Mouse (Mus musculus): Measurements from ENCODE around the gene Sema3g. TPM values are rescaled to one million over a fixed set of nuclear protein-coding genes. Genes with fewer than 3 reads are reported as not detected.

The Sema3g gene
- 1 to 10 TPM; 5.5 to 6.4 TPM for total RNA-seq (2021)
- long read RNA-seq, experiment 1, result 0 reads
- long read RNA-seq, experiment 2, result 0 reads

GRCm38 (mm10) chr14:31217666-31218065 is at the start of gene Sema3g:
Gene Sema3g, plus strand, starts transcription at chr14:31217860.
- no peak for DNase-seq (ENCODE audit: low spot score in 2 of 2)

- DNase-seq (ENCODE audit: low spot score in 2 of 2), result no peak
These were observed 49.2 kb upstream of the Sema3g start, which contains the start of gene Stab1 for GRCm38 (mm10) chr14:31168425-31168824. Gene Stab1, minus strand, starts transcription at chr14:31168641.

- no peak for DNase-seq (ENCODE audit: low spot score in 2 of 2)
These were observed 48.2 kb upstream of the Sema3g start for GRCm38 (mm10) chr14:31169508-31169907.

GRCm38 (mm10) chr14:31170963-31171362 is 46.7 kb upstream of the Sema3g start:
- DNase-seq (ENCODE audit: low spot score in 2 of 2), result no peak

- DNase-seq (ENCODE audit: low spot score in 2 of 2), result no peak
These were observed 46.3 kb upstream of the Sema3g start for GRCm38 (mm10) chr14:31171386-31171785.

- no peak for DNase-seq (ENCODE audit: low spot score in 2 of 2)
These were observed 45.8 kb upstream of the Sema3g start for GRCm38 (mm10) chr14:31171821-31172220.

- DNase-seq (ENCODE audit: low spot score in 2 of 2), result no peak
These were observed 44.7 kb upstream of the Sema3g start for GRCm38 (mm10) chr14:31172781-31173455.

GRCm38 (mm10) chr14:31173537-31173936 is 44.1 kb upstream of the Sema3g start:
- no peak for DNase-seq (ENCODE audit: low spot score in 2 of 2)

GRCm38 (mm10) chr14:31177287-31177686 is 40.4 kb upstream of the Sema3g start:
- DNase-seq (ENCODE audit: low spot score in 2 of 2), result no peak

GRCm38 (mm10) chr14:31177715-31178114 is 39.9 kb upstream of the Sema3g start:
- no peak for DNase-seq (ENCODE audit: low spot score in 2 of 2)

- no peak for DNase-seq (ENCODE audit: low spot score in 2 of 2)
These were observed 37.8 kb upstream of the Sema3g start for GRCm38 (mm10) chr14:31179677-31180365.

- DNase-seq (ENCODE audit: low spot score in 2 of 2), result no peak
These were observed 36.1 kb upstream of the Sema3g start for GRCm38 (mm10) chr14:31181512-31181911.

- no peak for DNase-seq (ENCODE audit: low spot score in 2 of 2)
These were observed 34.8 kb upstream of the Sema3g start for GRCm38 (mm10) chr14:31182786-31183290.

GRCm38 (mm10) chr14:31183541-31183940 is 34.1 kb upstream of the Sema3g start:
- no peak for DNase-seq (ENCODE audit: low spot score in 2 of 2)

GRCm38 (mm10) chr14:31184195-31184594 is 33.5 kb upstream of the Sema3g start:
- no peak for DNase-seq (ENCODE audit: low spot score in 2 of 2)

- DNase-seq (ENCODE audit: low spot score in 2 of 2), result no peak
These were observed 31.0 kb upstream of the Sema3g start for GRCm38 (mm10) chr14:31186656-31187055.

- DNase-seq (ENCODE audit: low spot score in 2 of 2), result no peak
These were observed 28.9 kb upstream of the Sema3g start for GRCm38 (mm10) chr14:31188771-31189181.

GRCm38 (mm10) chr14:31189348-31189747 is 28.3 kb upstream of the Sema3g start:
- DNase-seq (ENCODE audit: low spot score in 2 of 2), result no peak

GRCm38 (mm10) chr14:31191936-31192335 is 25.7 kb upstream of the Sema3g start:
- no peak for DNase-seq (ENCODE audit: low spot score in 2 of 2)

GRCm38 (mm10) chr14:31193791-31194190 is 23.9 kb upstream of the Sema3g start:
- no peak for DNase-seq (ENCODE audit: low spot score in 2 of 2)

GRCm38 (mm10) chr14:31194441-31194840 is 23.2 kb upstream of the Sema3g start:
- DNase-seq (ENCODE audit: low spot score in 2 of 2), result no peak

- no peak for DNase-seq (ENCODE audit: low spot score in 2 of 2)
These were observed 22.7 kb upstream of the Sema3g start for GRCm38 (mm10) chr14:31194891-31195513.
